Mouse (Mus musculus) midbrain, embryonic 14.5 days (tissue): ENCODE measurements around the gene Skiv2l. TPM values are rescaled to one million over a fixed set of nuclear protein-coding genes. Genes with fewer than 3 reads are reported as not detected.

ENCODE experiments used
- ATAC-seq: fragments of 200-750 bp; cut with Nextera tagmentation; 2 replicates; pipeline ENCODE4 v1.8.0; 2017; ENCODE audit warnings: moderate number of reproducible peaks, moderate library complexity; ENCODE audit not compliant: low FRiP score, low TSS enrichment
- DNase-seq: peaks from one replicate; pipeline ENCODE4 v3.0.0-alpha.2; 2015
- H3K27ac ChIP-seq: fragments of 300-500 bp; sonication (generic); replicated peaks from 2 replicates; pipeline ENCODE4 v1.5.1; 2014; ENCODE audit warnings: mild to moderate bottlenecking, low read depth, low read length, moderate library complexity
- H3K27me3 ChIP-seq: fragments of 300-500 bp; sonication (generic); 2 replicates; pipeline ENCODE4 v1.6.1; 2014; ENCODE audit warnings: low read length, control low read depth, mixed read lengths; ENCODE audit not compliant: control insufficient read depth, insufficient read depth
- H3K36me3 ChIP-seq: fragments of 300-500 bp; sonication (generic); 2 replicates; pipeline ENCODE4 v1.6.1; 2014; ENCODE audit warnings: low read length, control low read depth; ENCODE audit not compliant: control insufficient read depth, insufficient read depth
- H3K4me1 ChIP-seq: fragments of 300-500 bp; sonication (generic); 2 replicates; pipeline ENCODE4 v1.6.1; 2014; ENCODE audit warnings: mild to moderate bottlenecking, antibody characterized with exemption, low read length, control low read depth; ENCODE audit not compliant: control insufficient read depth, insufficient read depth
- H3K4me2 ChIP-seq: fragments of 300-500 bp; sonication (generic); 2 replicates; pipeline ENCODE4 v1.6.1; 2014; ENCODE audit warnings: mild to moderate bottlenecking, low read length, moderate library complexity
- H3K4me3 ChIP-seq: fragments of 300-500 bp; sonication (generic); replicated peaks from 2 replicates; pipeline ENCODE4 v1.5.1; 2014; ENCODE audit warnings: low read depth, low read length
- H3K9ac ChIP-seq: fragments of 300-500 bp; sonication (generic); replicated peaks from 2 replicates; pipeline ENCODE4 v1.6.1; 2014; ENCODE audit warnings: mild to moderate bottlenecking, low read length, moderate library complexity
- H3K9me3 ChIP-seq: fragments of 300-500 bp; sonication (generic); 2 replicates; pipeline ENCODE4 v1.6.1; 2016; ENCODE audit warnings: low read length, control low read depth, mixed read lengths; ENCODE audit not compliant: control insufficient read depth
- whole genome bisulfite sequencing: fragments of 180-500 bp; shearing (Covaris S2); extraction: QIAGEN DNeasy Blood & Tissue Kit; methylation state at CpG from one replicate; pipeline ENCODE4 v1.1.7; 2014; 5-methylcytosine and 5-hydroxymethylcytosine counted together
- polyA plus RNA-seq: library from polyadenylated mRNA; unstranded; fragments of >200 nt; fragmentation: Nextera tagmentation; extraction: Ambion mirVana; gene quantifications from 2 replicates; pipeline ENCODE4 v1.2.1, GENCODE M21; 2014

Gene Skiv2l
- polyA plus RNA-seq, 1 experiment from 2014 or later, result 55.5 TPM

GRCm38 (mm10) chr17:34894801-34895530, 45.0 kb upstream of the Skiv2l start:
- DNase-seq (peak; percentile 63), ATAC-seq (peak; percentile 25)
- Histone ChIP-seq H3K9me3 (no peaks in the 10 kb centered on the region), H3K4me2 (peak overlapping the region; percentile 97), H3K9ac (peak overlapping the region; percentile 88), H3K27me3 (no peaks in the 10 kb centered on the region), H3K4me1 (peaks cover 32% of the 10 kb centered on the region), H3K36me3 (peaks cover 10% of the 10 kb centered on the region), H3K4me3 (peak overlapping the region; percentile 68), H3K27ac (peak overlapping the region; percentile 93)
- WGBS, result 4% methylated on average over 50 of the region's 51 CpGs

GRCm38 (mm10) chr17:34894074-34894597, 44.1 kb upstream of the Skiv2l start:
- Histone ChIP-seq H3K9me3 (no peaks in the 10 kb centered on the region), H3K4me2 (peak overlapping the region; percentile 97), H3K27ac (peak overlapping the region; percentile 93), H3K9ac (peak overlapping the region; percentile 88), H3K4me1 (peaks cover 32% of the 10 kb centered on the region), H3K36me3 (peaks cover 10% of the 10 kb centered on the region), H3K4me3 (peak overlapping the region; percentile 68), H3K27me3 (no peaks in the 10 kb centered on the region)
- DNase-seq (peak; percentile 99), ATAC-seq (peak; percentile 89)
- WGBS, result 0% methylated on average over 35 of the region's 51 CpGs

GRCm38 (mm10) chr17:34893072-34893824, 43.2 kb upstream of the Skiv2l start:
- WGBS, result 75% methylated on average over 12 of the region's 12 CpGs

GRCm38 (mm10) chr17:34891377-34891776, 41.4 kb upstream of the Skiv2l start:
- DNase-seq, result no peak
- Histone ChIP-seq H3K4me2 (no peak overlapping the region), H3K4me1 (peaks cover 20% of the 10 kb centered on the region), H3K9me3 (no peaks in the 10 kb centered on the region), H3K27ac (no peak overlapping the region), H3K27me3 (no peaks in the 10 kb centered on the region), H3K36me3 (peaks cover 7% of the 10 kb centered on the region), H3K4me3 (no peak overlapping the region), H3K9ac (no peak overlapping the region)
- no peak for ATAC-seq
- WGBS, result 99% methylated on average over 2 of the region's 2 CpGs

More at GRCm38 (mm10) chr17:34893072-34893824, 43.2 kb upstream of the Skiv2l start:
- no peaks in the 10 kb centered on the region for H3K9me3 ChIP-seq
- peaks cover 10% of the 10 kb centered on the region for H3K36me3 ChIP-seq
- peak overlapping the region; percentile 93 for H3K27ac ChIP-seq
- DNase-seq, result no peak
- no peaks in the 10 kb centered on the region for H3K27me3 ChIP-seq
- peak overlapping the region; percentile 97 for H3K4me2 ChIP-seq
- H3K9ac ChIP-seq, result peak overlapping the region; percentile 45; the same call in 1 of the 2 replicates
- H3K4me1 ChIP-seq, result peaks cover 32% of the 10 kb centered on the region
- no peak for ATAC-seq
- H3K4me3 ChIP-seq, result peak overlapping the region; percentile 68

GRCm38 (mm10) chr17:34890074-34890743, 40.2 kb upstream of the Skiv2l start:
- peaks cover 8% of the 10 kb centered on the region; the same call in 1 of the 2 replicates for H3K4me1 ChIP-seq
- no peak overlapping the region for H3K4me2 ChIP-seq
- no peaks in the 10 kb centered on the region for H3K27me3 ChIP-seq
- ATAC-seq, result no peak
- H3K27ac ChIP-seq, result no peak overlapping the region
- DNase-seq, result no peak
- H3K4me3 ChIP-seq, result no peak overlapping the region
- WGBS, result 86% methylated on average over 12 of the region's 12 CpGs
- H3K36me3 ChIP-seq, result no peaks in the 10 kb centered on the region
- H3K9me3 ChIP-seq, result no peaks in the 10 kb centered on the region
- H3K9ac ChIP-seq, result no peak overlapping the region

- ATAC-seq, result no peak
- H3K36me3 ChIP-seq, result no peaks in the 10 kb centered on the region
- no peaks in the 10 kb centered on the region for H3K9me3 ChIP-seq
- H3K27me3 ChIP-seq, result no peaks in the 10 kb centered on the region
- no peak for DNase-seq
- H3K4me1 ChIP-seq, result no peaks in the 10 kb centered on the region
- no peak overlapping the region for H3K9ac ChIP-seq
- WGBS, result 82% methylated on average over 5 of the region's 5 CpGs
- H3K27ac ChIP-seq, result no peak overlapping the region
- no peak overlapping the region for H3K4me3 ChIP-seq
- no peak overlapping the region for H3K4me2 ChIP-seq
These were observed 37.9 kb upstream of the Skiv2l start for GRCm38 (mm10) chr17:34887942-34888341.

- ATAC-seq, result no peak
- H3K4me1 ChIP-seq, result no peaks in the 10 kb centered on the region
- H3K9ac ChIP-seq, result no peak overlapping the region
- H3K9me3 ChIP-seq, result no peaks in the 10 kb centered on the region
- H3K36me3 ChIP-seq, result no peaks in the 10 kb centered on the region
- no peak overlapping the region for H3K4me2 ChIP-seq
- no peak for DNase-seq
- no peak overlapping the region for H3K27ac ChIP-seq
- H3K4me3 ChIP-seq, result no peak overlapping the region
- H3K27me3 ChIP-seq, result no peaks in the 10 kb centered on the region
- 89% methylated on average over 3 of the region's 3 CpGs for WGBS
These were observed 35.6 kb upstream of the Skiv2l start for GRCm38 (mm10) chr17:34885615-34886014.

- no peak overlapping the region for H3K27ac ChIP-seq
- no peaks in the 10 kb centered on the region for H3K4me1 ChIP-seq
- H3K9me3 ChIP-seq, result no peaks in the 10 kb centered on the region
- WGBS, result 91% methylated on average over 6 of the region's 6 CpGs
- no peak for ATAC-seq
- no peak for DNase-seq
- H3K4me3 ChIP-seq, result no peak overlapping the region
- H3K36me3 ChIP-seq, result no peaks in the 10 kb centered on the region
- no peaks in the 10 kb centered on the region for H3K27me3 ChIP-seq
- H3K4me2 ChIP-seq, result no peak overlapping the region
- H3K9ac ChIP-seq, result no peak overlapping the region
These were observed 34.7 kb upstream of the Skiv2l start for GRCm38 (mm10) chr17:34884704-34885103.
